Mouse (Mus musculus) heart, postnatal 10 days (tissue): ENCODE measurements at regions not wholly inside any gene's neighbourhood (a gene's known extent, or its start where the extent isn't known, plus 50 kb on each side); places are given as distances from the start of the nearest gene placed in this dataset.
"Not testable (repeated sequence)": the region's sequence is repeated elsewhere in the genome, so short reads cannot be mapped to it uniquely, and the experiment has no call there.

Experiments
- DNase-seq, 2 experiments: peaks; one replicate each; pipeline ENCODE4 v3.0.0; 2021
- intact Hi-C: fragments of 180-260 bp; cut with DNase I; formaldehyde crosslinking; loops from one replicate; pipeline ENCODE4 v1.15.1; 2025

DNA sequence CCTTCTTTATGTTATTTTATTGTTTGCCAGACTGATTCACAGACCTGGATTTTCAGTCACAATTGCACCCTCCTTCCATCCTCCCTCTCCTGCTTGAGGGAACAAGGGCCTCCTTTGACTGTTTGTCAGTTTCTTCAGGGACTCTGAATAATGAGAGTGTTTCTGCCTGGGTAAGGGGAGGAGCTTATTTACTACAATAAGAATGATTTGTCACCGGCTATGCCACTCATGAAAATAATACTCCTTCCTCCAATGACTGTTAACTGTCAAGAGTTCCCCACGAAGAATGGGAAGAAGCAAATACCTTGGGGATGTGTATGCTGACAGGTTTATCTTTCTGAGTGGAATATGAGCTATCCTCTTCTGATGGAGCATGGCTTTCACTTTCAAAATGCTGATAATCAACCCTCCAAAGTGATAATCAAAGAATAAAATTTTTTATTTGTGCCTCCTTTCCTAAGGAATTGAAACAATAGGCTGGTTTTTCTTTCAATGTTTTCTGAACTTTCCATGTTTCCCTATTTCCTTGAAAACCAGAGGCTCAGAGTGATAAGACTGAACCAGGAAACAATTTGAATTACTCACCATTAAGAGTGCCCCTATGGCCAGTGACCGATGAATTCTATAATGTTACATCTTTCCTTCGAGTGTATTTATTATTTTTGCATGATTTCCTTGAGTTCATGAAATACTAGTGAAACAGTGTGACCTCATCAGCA lies 269.3 kb upstream of the Klf6 start:
- intact Hi-C loops = loop anchor here (2.0 to 10.0 kb wide), 5 partner anchors 23 to 925 kb away; partner anchors contain the start of gene Klf6
- DNase-seq = peak; percentile 22 to 23

DNA sequence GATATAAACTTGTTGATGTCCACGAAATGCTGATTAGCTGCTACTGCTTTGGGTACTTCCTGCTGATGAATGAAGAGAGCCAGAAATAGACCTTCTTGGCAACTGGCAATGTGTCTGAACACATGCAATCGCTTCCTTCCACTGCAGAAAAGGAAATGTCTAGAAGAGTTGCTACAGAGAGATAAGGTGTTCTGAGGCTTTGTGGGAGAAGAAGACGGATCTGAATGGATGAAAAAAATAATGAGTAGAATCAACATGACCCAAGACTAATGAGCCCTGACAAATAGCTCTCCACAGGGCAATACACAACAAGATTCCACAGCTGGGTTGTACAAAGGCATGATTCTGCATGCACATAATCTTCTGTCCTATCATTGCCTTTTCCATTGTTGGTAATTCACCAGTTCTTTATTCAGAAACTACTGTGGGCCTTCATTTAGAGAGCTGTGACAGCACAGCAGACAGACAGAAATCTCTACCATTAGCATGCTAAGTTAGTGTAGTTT lies 268.7 kb upstream of the Klf6 start:
- intact Hi-C loops = loop anchor here (2.0 to 10.0 kb wide), 5 partner anchors 22 to 925 kb away; partner anchors contain the start of gene Klf6
- DNase-seq = peak; percentile 64 to 76

DNA sequence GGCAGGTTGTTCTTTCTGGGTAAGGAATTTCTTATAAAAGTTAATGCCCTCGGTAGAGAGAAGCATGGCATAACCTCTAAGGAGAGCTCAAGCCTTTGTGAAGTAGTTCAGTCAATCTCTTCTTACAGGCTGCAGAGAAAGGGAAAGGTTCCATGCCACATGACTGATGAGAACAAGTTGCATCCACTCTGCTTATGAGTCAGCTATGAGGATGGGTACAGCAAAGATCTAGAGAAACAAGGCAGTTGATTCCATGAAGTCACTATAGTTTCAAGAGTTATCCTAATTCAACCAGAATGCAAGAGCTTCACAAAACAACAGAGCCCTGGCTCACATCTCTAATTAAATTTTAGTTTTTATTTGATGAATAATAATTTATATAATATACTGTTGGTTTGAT lies 259.6 kb upstream of the Klf6 start:
- no peak for DNase-seq
- intact Hi-C loops = loop anchor here (10.0 kb wide), 1 partner anchor 653 kb away; no protein-coding TSS in a partner anchor

DNA sequence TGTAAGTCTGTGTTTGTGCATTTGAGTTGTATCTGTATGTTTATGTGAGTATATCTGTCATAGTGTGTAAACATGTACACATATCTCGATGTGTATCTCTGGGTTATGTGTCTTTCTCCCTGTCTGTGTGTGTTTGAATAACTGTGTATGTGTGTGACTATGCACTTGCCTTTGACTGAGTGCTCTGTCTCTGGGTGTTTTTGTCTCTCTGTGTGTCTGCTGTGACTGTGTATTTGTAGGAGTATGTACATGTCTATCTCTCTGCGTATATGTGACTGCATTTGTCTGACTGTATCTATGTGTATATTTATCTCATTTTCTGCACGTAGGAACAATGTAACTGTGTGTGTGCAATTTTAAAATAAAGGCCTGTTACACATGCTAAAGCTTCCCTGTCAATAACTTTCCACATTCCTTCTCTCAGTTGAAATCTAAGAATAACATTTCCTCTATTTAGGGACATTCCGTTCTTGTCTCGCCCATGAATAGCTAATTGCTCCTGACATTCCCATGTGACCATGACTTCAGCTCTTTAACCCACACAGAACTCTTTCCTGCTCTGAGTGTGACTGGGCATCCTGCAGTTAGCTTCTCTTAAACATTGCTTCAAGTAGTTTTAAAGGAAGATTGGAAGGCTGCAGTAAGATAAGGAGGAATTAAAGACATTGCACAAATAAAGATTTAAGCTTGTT lies 257.2 kb upstream of the Klf6 start:
- intact Hi-C loops = loop anchor here (10.0 kb wide), 1 partner anchor 651 kb away; no protein-coding TSS in a partner anchor
- DNase-seq = peak; percentile 69 to 72

DNA sequence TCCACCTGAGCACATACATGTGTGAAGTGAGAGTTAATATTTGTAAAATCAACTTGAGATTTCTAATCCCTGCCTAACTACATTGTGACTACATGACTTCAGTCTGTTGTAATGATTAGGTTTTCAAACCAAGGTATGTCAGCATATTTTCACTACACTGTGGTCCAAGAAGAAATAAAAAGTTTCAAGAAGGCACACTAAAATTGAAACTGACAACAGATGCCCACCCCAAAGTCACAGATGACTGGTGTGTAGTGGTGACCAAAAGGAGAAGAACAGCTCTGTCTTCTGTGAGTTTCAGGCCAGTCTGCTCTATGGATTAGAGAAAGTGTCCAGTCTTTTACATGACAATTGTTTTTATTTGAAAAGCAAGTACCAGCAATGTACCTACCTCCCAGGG lies 255.9 kb upstream of the Klf6 start:
- intact Hi-C loops = loop anchor here (10.0 kb wide), 1 partner anchor 649 kb away; no protein-coding TSS in a partner anchor
- DNase-seq = no peak

DNA sequence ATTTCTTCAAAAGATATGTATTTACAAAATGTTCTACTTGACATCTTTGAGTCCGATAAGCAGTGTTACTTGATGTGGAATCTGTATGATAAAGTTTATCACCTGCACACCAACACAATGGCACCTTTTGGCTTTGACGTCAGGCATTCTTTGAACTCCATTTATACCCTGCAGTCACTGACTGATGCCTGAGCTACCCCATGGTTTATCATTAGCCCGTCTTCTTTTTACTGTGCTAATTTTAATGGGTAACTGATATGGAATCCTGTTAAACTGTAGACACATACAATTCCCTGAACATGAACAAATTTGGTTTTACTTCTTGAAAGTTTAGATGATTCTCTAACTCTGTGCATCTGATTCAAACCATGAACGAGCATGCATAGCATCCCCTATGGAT lies 253.8 kb upstream of the Klf6 start:
- intact Hi-C loops = loop anchor here (10.0 kb wide), 1 partner anchor 647 kb away; no protein-coding TSS in a partner anchor

DNA sequence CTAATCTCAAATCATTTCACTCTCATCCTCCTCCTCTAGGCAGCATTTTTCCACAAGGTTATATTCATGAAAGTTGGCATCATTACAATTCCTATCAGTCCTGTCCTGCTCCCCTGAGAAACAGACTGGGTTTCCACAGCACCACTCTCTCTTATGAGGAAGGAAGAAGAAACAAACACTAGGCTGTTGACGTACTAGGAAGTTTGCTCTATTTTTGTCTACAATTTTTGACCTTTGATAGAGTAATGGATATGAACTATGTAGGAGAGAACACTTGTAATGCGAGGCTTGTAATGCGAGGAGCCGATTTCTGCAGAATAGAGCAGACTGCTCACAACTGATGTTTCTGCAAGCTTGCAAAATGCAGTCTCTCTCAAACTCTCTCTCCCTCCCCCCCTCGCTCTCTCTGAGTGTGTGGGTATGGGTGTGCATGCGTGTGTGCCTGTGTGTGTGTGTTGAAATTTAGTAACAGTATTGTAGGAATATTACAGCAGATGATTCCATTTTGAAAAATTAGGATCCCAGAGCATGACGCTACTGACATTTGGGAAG lies 247.0 kb upstream of the Klf6 start:
- intact Hi-C loops = loop anchor here (2.0 to 5.0 kb wide), 3 partner anchors 21 to 842 kb away; no protein-coding TSS in a partner anchor

More for the DNA sequence above, 253.8 kb upstream of the Klf6 start:
- DNase-seq = no peak

DNA sequence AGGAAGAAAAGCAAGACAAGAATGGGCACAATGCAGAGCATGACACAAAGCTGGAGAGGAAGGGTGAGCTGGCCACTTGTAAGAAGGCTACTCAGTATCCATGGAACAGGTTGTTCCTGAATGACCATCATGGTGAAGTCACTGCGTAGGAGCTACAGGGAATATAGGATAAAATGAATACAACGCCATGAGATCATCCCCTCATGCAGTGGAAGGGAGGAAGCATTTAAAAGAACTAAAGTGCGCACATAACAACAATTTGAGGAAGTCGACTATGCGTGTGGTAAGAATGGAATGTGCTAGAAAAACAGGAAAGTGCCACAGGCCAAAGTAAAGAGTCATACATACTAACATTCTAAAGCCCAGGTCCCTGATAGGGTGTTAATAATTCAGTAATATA lies 246.4 kb upstream of the Klf6 start:
- DNase-seq = peak in 1 of 2 experiments; percentile 16
- intact Hi-C loops = loop anchor here (2.0 to 5.0 kb wide), 3 partner anchors 22 to 843 kb away; no protein-coding TSS in a partner anchor

More for the DNA sequence above, 247.0 kb upstream of the Klf6 start:
- peak; percentile 28 to 35 for DNase-seq

DNA sequence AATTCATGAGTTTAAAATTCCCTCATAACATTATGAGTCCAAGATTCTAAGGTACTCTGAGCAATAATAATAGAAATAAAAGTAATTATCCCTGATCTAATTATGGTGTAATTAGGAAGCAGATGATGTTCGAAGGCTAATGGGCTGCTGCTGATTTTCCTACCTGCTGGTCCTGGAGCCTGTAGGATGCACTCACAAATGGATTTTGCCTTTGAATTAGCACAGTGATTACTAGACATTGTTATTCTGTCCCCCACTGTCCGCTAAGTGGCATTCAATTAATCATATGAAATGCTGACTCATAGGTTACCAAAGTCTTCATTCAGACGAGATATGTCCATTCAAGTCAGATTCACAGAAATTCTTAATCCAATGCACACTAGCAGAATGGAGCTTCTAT lies 246.0 kb upstream of the Klf6 start:
- intact Hi-C loops = loop anchor here (2.0 kb wide), 1 partner anchor 23 kb away; no protein-coding TSS in a partner anchor
- DNase-seq = no peak

DNA sequence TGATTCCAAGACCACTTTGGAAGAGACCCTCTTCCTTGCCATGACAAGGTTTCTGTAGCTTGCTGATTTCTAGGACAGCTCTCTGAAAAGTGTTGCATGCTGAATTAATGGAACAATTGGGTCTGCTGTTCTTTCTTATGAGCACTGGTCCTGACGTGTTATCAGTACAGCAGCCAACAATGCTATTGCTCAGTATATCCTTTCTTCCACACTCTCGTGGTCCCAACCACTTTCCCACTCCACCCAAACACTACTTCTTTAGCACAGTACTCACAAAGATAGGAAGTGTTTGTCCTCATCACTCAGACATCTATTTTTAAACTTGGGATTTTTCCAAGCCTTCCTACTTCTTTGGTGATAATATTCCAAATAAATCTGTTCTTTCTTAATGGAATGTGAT lies 233.2 kb upstream of the Klf6 start:
- intact Hi-C loops = no loop called here
- DNase-seq = peak; percentile 11 to 20

DNA sequence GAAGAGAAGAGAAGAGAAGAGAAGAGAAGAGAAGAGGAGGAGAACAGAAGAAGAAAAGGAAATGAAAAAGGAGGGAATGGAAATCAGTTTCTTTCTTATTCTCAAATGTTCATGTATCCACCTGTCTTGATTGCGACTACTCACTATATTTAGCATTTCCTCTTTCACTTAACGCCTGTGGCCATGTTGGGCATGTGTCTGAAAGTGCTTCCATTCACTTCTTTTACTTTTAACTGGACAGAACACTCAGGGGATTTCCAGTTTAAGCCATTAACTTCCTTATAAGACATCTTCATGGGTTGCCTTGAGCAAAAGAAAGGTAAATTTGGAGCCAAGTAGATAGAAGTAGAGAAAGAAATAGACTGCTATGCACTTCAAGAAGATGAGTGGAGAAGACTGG lies 226.3 kb upstream of the Klf6 start:
- intact Hi-C loops = no loop called here
- no peak for DNase-seq

DNA sequence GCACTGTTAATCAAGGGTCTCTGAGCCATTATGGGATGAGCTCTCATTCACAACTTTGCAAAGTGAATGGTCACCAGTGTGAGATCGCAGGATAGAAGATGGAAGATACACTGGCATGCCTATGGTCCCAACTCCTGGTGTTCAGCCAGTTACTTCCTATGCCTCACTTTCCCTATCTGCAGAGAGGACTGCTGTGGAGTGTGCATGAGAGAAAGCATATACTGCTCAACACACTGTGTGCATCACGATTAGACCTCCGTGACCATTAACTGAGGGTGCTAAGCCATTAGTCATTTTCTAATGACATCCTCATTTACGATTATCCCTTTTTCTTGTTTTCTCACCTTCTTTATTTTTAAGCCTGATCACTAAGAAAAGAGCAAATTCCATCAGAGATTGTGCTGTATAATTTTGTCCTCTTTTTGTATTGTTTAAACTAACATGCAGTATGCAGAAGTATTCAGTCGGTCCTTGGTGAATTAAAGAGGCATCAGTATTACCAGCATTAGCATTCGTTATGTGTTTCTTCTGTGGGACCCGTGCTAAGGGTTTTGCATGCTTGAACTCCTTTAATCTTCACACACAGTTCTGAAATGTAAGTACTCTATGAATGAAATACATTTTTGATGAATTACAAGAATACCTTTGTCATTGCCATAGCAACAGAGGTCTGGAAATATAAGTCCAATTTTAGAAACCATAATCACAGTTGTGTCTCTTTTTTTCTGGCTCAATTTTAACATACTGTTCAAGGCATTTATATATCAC lies 219.4 kb upstream of the Klf6 start:
- intact Hi-C loops = no loop called here
- no peak for DNase-seq

DNA sequence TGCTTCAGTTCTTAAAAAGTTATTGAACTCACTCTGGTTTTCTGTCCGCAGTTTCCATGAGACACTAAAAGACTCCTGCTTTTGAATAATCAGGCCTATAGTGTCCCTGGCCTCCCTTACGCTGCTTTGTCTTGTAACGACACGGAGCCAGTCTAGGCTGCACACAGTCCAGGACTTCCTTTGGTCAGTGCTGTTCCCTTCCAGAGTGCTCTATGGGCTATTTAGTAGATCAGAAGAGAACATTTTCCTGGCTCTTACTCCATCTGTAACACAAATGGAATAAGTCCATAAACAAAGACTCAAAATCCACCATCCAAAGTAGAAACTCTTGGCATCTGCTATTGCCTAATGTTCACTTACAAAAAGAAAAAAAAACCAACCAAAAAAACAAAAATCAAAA lies 213.0 kb upstream of the Klf6 start:
- intact Hi-C loops = no loop called here
- DNase-seq = no peak

DNA sequence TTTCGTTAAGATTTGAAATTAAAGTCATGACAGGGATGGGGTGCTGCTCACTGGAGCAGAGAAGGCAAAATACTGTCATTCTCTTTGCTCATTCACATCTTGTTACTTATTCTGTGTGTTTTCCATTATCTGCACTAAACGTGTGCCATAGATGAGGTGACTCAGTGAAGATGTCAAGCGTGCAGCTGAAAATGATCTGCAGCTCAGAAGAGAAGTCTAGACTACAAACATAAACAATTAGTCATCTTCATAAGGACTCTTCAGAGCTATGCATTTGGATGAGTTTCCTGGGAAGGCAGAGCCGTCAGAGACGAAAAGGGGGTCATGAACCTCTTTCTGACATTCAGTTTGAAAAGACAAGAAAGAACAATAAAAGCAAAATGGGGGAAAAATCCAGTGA lies 203.7 kb upstream of the Klf6 start:
- no peak for DNase-seq
- intact Hi-C loops = no loop called here

DNA sequence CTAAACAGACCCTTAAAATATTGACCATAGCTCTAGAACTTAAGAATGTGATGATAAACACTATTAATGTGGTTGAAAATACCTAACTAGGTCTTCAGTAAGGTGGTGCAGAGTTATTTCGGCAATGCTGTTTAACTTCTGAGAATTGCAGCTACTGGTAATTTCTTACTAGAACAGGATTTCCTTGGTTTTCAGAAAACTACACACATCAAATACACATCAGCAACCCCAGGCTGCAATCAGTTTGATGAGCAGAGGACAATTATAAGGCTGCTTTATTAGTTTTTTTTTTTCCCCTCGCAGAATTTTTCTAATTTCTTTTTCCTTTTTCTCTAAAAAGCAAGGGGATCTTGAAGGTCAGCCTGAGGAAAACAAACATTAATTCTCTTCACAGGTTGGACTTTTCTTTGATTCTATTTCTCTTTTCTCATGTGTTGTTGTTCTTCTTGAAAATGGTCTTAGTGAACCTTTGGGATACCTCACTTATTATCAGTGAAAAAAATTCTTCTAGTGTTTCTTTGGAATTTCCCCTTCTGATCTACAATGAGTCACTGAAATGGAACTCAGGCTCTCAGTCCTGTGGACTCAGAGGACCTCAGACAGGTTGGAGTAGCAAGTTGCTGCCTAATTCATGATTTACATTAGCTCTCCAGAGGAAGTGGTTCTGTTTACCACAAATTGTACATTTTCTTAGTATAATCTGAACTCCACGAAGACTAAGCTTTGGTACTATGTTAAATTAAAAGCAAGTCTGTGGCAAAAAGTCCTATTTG lies 194.9 kb upstream of the Klf6 start:
- no peak for DNase-seq
- intact Hi-C loops = no loop called here

DNA sequence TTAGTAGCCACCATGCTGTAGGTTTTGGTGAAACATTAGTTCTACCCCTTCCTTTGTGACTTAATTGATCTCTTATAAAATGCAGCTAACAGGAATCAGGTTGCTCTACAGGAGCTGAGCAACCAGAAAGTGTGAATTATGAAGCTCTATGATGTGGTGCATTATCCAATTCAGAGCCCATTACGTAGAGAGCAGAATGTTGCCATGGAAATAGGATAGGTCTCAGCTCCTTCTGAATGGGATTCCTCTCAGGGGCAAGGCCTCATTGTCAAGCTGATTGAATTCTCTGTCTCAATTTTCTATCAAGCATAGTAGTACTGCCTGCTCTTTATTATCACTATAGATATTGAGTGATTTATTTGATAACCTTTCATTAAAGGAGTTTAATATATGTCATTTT lies 185.6 kb upstream of the Klf6 start:
- DNase-seq = no peak
- intact Hi-C loops = no loop called here

DNA sequence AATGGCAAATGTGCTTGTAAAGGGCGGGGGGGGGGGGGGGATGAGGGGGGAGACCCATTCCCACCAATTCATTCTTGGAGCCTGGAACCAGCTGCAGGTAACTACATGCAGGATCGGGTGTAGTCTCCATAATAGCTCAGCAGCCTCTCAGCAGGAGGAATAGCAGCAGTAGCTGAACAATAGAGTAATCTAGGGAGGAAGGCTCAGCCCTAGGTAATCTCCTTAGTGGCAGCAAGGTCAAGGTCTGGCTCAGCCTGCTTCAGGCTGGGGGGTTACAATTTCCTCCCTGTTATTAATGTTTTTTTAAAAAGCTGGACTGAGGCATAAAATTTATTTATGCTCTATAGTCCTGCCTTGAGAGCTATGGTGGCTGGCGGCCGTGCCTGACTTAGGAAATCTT lies 171.2 kb upstream of the Klf6 start:
- intact Hi-C loops = no loop called here
- no peak for DNase-seq

DNA sequence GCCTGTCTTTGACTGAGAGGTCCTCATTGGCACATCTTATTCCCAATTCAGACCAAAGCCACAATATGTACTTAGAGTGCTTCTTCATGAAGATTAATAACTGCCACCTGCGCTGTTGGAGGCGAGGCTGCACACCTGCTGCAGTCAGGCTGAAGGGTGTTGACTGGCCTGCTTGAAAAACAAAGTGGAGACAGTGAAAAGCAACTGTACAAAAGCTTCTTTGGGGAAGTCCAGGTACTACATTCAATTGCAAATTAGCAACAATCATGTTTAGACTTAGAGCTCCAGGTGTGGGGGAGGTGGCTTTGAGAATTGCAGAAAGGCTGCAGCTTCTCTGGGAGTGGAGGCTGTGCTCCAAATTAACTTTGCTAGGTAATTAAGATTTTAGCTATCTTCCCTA lies 170.6 kb upstream of the Klf6 start:
- intact Hi-C loops, DNase-seq: not testable (repeated sequence)

DNA sequence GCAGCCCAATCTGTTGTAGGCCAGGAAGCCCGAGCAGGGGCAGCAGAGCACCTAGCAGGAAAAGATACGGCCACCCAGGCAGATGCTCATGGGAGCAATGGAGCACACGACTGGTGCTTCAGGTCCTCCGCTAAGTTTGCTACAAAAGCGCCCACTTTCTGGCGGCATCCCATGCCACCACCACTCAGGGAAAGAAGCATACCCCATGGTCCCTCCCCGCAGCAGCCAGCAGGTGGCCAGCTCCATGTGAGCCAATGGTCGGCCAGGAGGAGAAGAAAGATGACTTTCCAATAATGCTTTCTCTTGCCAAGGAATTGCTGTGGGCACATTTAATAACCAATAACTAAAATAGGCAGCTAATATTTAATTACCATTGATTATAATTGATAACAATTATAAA lies 166.7 kb upstream of the Klf6 start:
- no peak for DNase-seq
- intact Hi-C loops = no loop called here

DNA sequence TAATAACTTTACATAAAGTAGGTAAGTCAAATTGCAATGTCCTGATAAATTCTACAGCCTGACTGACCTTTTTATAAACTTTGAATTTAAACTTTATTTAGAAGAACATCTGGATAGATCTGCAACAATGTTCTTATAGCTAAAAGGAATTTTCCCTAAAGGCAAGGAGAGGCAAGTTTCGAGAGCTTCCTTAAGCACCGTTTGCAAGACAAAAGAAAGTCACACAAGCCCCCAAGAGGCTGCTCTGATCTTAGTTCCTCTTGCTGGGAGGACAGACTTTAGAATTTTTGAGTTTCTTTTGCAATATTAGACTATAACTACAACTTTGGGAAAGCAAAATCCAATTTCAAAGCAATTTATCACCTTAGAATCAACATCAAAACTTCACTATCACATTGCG lies 165.7 kb upstream of the Klf6 start:
- DNase-seq, intact Hi-C loops: not testable (repeated sequence)
